Mouse (Mus musculus) forebrain, embryonic 15.5 days (tissue): ENCODE data around the gene Zfp523. TPM values are rescaled to one million over a fixed set of nuclear protein-coding genes. Genes with fewer than 3 reads are reported as not detected.
A peak's percentile ranks its signal among the peaks of the same experiment; 100 is the strongest.

Source experiments
- ATAC-seq: fragments of 200-750 bp; cut with Nextera tagmentation; replicated peaks from 2 replicates; pipeline ENCODE4 v1.8.0; 2017; ENCODE audit warnings: mild to moderate bottlenecking, moderate TSS enrichment, moderate library complexity
- H3K27ac ChIP-seq: fragments of 300-500 bp; sonication (generic); replicated peaks from 2 replicates; pipeline ENCODE4 v1.5.1; 2015; ENCODE audit warnings: mild to moderate bottlenecking, inconsistent platforms
- H3K27me3 ChIP-seq: fragments of 300-500 bp; sonication (generic); 2 replicates; pipeline ENCODE4 v1.6.1; 2015; ENCODE audit warnings: inconsistent platforms
- H3K36me3 ChIP-seq: fragments of 300-500 bp; sonication (generic); 2 replicates; pipeline ENCODE4 v1.6.1; 2015; ENCODE audit warnings: mild to moderate bottlenecking, inconsistent platforms
- H3K4me1 ChIP-seq: fragments of 300-500 bp; sonication (generic); 2 replicates; pipeline ENCODE4 v1.6.1; 2015; ENCODE audit warnings: inconsistent platforms
- H3K4me2 ChIP-seq: fragments of 300-500 bp; sonication (generic); replicated peaks from 2 replicates; pipeline ENCODE4 v1.6.1; 2015; ENCODE audit warnings: mild to moderate bottlenecking, inconsistent platforms
- H3K4me3 ChIP-seq: fragments of 300-500 bp; sonication (generic); 2 replicates; pipeline ENCODE4 v1.5.1; 2015; ENCODE audit warnings: mild to moderate bottlenecking, inconsistent platforms
- H3K9ac ChIP-seq: fragments of 300-500 bp; sonication (generic); replicated peaks from 2 replicates; pipeline ENCODE4 v1.6.1; 2015; ENCODE audit warnings: mild to moderate bottlenecking, inconsistent platforms
- H3K9me3 ChIP-seq: fragments of 300-500 bp; sonication (generic); 2 replicates; pipeline ENCODE4 v1.6.1; 2016; ENCODE audit warnings: inconsistent platforms
- WGBS: fragments of 180-500 bp; shearing (Covaris S2); methylation state at CpG from one replicate; pipeline ENCODE4 v1.1.7; 2015; ENCODE audit warnings: mixed read lengths; 5-methylcytosine and 5-hydroxymethylcytosine counted together
- polyA plus RNA-seq: library from polyadenylated mRNA; unstranded; fragments of >200 nt; fragmentation: Nextera tagmentation; extraction: Ambion mirVana; gene quantifications from 2 replicates; pipeline ENCODE4 v1.2.1, GENCODE M21; 2015

Zfp523 gene
- polyA plus RNA-seq, 1 experiment from 2014 or later, result 40.7 TPM

DNA sequence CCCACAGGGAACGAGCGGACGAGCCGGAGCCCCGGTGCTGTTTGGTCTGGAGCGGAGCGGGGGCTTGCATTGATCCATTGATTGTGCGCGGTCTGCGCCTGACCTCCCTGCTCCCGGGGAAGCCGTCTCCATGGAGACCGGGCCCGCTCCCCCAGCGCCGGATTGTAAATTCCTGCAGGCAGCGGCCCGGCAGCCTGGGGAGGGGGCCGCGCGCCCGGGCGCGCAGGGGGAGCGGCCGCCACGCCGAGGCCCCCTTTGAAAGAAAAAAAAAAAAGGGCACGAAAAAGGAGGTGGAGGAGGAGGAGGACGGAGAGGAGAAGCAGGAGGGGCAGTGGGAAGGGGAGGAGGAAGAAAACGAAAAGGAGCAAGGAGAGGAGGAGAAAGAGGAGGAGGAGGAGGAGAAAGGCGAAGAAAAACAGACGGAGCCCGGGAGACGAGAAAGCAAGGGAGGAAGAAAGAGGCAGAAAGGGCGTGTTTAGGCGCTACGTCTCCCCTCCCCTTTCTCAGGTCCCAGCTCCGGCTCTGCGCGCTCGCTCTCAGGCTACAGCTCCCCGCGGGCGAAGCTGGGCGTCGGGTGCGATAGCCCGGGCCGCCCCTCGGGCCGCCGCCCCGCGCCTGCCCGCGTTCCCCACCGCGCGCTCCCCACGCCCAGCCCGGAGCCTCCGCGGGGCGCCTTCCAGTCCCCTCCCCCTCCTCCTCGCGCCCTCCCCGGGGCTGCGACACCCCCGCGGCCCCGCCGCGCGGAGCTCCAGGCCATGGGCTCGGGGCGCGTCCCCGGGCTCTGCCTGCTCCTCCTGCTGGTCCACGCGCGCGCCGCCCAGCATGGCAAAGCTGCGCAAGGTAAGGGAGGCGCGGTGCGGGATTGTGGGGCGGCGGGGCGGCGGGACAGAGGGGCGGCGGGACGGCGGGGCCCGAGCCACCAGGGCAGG lies 34.9 kb upstream of the Zfp523 start, which contains the start of gene Scube3:
TSS of gene Scube3 (plus strand) at position 371 of the 929 bp plus-strand sequence.
- Histone ChIP-seq H3K4me2 (peak within 1 kb of the TSS; percentile 90), H3K4me3 (peak within 1 kb of the TSS; percentile 87), H3K9ac (peak within 1 kb of the TSS; percentile 79), H3K9me3 (no peaks in the 10 kb centered on the region), H3K27ac (peak within 1 kb of the TSS; percentile 89), H3K36me3 (no peaks in the 10 kb centered on the region), H3K4me1 (peaks cover 56% of the 10 kb centered on the region), H3K27me3 (no peaks in the 10 kb centered on the region)
- under 1% methylated on average over 93 of the region's 97 CpGs for WGBS
- ATAC-seq, result peak; percentile 58

DNA sequence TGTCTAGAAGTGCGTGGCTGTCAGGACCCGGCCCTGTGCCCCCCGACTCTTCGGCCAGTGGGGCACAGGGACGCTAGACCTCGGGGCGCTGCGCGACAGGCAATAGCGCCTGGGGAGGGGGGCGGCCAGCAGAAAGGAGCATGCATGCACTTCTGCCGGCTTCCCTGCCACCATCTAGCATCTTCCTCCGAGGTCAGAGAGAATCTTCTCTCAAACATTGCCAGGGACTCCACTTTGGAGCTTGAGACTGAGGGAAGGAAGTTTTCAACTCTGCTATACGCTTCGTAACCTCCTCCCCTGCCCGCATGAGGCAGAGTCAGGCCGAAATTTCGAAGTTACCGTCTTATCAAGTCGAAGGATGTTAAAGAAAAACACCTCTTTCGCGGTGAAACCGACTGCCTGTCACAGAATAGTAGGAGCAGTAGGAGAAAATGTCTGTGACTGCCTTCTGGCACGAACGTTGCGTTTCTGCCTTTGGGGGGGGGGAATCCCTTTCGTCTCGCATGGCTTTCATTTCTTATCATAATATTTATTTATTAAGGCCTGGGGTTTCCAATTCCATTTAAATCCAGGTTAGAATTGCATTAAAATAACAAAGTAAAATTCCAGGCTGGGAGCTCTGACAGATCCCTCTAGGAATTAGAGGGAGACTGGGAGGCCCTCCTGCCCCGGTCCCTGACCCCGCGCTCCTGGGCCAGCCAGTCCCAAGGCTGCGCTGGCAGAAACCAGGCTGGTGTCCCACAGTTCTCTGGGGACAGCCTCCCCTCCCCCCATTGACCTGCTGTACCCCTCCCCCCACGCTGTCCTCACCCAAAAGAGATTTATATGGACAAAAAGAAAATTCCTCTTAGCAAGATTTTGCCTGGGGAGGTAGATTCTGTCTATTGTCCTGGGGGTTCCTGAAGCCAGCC lies 34.0 kb upstream of the Zfp523 start:
- Histone ChIP-seq H3K9ac (peak overlapping the region; percentile 79), H3K4me1 (peaks cover 56% of the 10 kb centered on the region), H3K4me2 (peak overlapping the region; percentile 90), H3K9me3 (no peaks in the 10 kb centered on the region), H3K4me3 (peak overlapping the region; percentile 87), H3K27ac (peak overlapping the region; percentile 89), H3K36me3 (no peaks in the 10 kb centered on the region), H3K27me3 (no peaks in the 10 kb centered on the region)
- no peak for ATAC-seq
- WGBS, result 2% methylated on average over 32 of the region's 33 CpGs

DNA sequence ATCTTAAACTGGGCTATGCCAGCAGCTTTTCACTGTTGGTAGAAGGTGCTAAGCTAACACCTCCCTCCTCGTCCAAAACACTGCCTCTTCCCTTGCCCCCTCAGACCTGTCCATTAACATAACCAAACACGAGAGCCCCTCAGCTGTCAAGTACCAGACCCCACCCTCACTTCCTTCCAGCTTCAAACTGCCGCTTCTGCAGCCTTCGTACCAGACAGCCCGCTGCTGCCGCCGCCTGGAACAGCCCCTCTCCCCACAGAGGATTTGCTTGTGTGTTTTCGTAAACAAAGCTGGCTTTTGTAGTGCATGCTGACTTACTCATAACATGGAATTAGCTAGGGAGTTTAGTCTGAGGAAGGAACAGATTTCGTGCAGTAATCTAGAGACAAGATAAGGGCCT lies 33.2 kb upstream of the Zfp523 start:
- no peaks in the 10 kb centered on the region for H3K36me3 ChIP-seq
- peak overlapping the region; percentile 87 for H3K4me3 ChIP-seq
- ATAC-seq, result no peak
- peak overlapping the region; percentile 90 for H3K4me2 ChIP-seq
- no peaks in the 10 kb centered on the region for H3K27me3 ChIP-seq
- peaks cover 56% of the 10 kb centered on the region for H3K4me1 ChIP-seq
- peak overlapping the region; percentile 11 for H3K27ac ChIP-seq
- 5% methylated on average over 9 of the region's 9 CpGs for WGBS
- no peaks in the 10 kb centered on the region for H3K9me3 ChIP-seq
- peak overlapping the region; percentile 36 for H3K9ac ChIP-seq

DNA sequence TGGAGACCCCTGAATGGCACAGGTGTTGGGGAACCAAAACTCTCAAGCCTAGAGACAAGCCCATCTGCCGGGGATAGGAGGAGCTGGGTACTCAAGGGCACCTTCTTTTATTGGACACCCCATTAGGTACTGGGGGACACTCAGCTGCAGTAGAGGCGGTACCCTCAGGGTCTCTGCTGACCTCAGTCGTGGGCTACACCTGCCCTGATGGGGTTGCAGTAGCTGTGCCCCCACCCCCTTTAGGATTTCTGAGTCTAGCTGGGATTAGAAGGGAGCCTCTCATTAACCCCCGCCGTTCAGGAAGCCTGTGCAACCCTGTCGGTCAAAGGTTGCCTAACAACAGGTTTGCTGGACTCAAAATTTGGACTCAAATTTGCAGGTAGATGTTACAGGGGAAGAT lies 32.7 kb upstream of the Zfp523 start:
- no peaks in the 10 kb centered on the region for H3K36me3 ChIP-seq
- H3K9ac ChIP-seq, result peak overlapping the region; percentile 36; the same call in 1 of the 2 replicates
- peak overlapping the region; percentile 11 for H3K27ac ChIP-seq
- H3K9me3 ChIP-seq, result no peaks in the 10 kb centered on the region
- no peaks in the 10 kb centered on the region for H3K27me3 ChIP-seq
- H3K4me3 ChIP-seq, result peak overlapping the region; percentile 87
- 19% methylated on average over 6 of the region's 6 CpGs for WGBS
- H3K4me1 ChIP-seq, result peaks cover 56% of the 10 kb centered on the region
- H3K4me2 ChIP-seq, result peak overlapping the region; percentile 90
- no peak for ATAC-seq

DNA sequence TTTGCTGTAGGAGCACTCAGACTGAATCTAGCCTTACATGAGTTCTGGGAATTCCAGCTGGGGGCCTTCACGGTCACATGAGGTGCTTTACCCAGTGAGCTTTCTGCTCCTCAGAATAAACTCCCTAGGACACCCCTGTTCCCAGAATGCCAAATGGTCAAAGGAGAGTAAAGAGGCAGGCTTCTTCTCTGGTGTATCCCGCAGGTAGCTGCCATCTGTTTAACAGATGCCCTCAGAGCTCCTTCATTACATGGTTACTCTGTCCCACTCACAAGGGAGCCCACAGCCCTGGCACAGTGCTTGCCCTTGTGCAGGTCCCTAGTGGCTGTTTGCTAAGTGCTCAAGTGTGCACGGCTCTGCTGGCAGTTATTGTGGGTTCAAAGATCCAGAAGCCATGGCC lies 28.6 kb upstream of the Zfp523 start:
- no peak overlapping the region for H3K9ac ChIP-seq
- ATAC-seq, result no peak

DNA sequence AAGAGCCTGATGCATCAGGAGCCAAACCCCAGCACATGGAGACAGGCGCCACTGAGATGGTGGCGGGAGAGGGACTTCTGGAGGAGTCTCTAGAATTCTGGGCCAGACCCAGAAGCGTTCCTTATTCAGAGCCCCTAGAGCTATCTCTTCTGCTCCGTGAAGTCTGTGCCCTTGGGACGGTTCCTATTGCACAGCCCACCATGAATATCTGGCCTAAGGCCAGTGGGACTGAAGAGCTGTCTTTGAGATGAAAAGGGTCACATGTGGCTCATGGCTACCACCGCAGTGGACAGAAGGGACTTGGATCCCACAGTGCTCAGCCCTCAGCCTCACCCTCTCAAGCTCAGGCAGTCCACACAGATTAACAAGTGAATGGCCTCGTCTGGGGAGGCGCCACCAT lies 27.2 kb upstream of the Zfp523 start:
- peaks cover 17% of the 10 kb centered on the region for H3K4me1 ChIP-seq
- no peak overlapping the region for H3K4me2 ChIP-seq
- H3K36me3 ChIP-seq, result no peaks in the 10 kb centered on the region
- no peak overlapping the region for H3K27ac ChIP-seq
- no peak overlapping the region for H3K9ac ChIP-seq
- ATAC-seq, result no peak
- H3K4me3 ChIP-seq, result no peak overlapping the region
- H3K27me3 ChIP-seq, result no peaks in the 10 kb centered on the region
- WGBS, result 58% methylated on average over 8 of the region's 8 CpGs
- no peaks in the 10 kb centered on the region for H3K9me3 ChIP-seq

More for the DNA sequence above, 28.6 kb upstream of the Zfp523 start:
- Histone ChIP-seq H3K4me2 (no peak overlapping the region), H3K27ac (no peak overlapping the region), H3K4me3 (no peak overlapping the region), H3K27me3 (no peaks in the 10 kb centered on the region), H3K36me3 (no peaks in the 10 kb centered on the region), H3K4me1 (peaks cover 30% of the 10 kb centered on the region), H3K9me3 (no peaks in the 10 kb centered on the region)
- WGBS, result 78% methylated on average over 3 of the region's 3 CpGs

DNA sequence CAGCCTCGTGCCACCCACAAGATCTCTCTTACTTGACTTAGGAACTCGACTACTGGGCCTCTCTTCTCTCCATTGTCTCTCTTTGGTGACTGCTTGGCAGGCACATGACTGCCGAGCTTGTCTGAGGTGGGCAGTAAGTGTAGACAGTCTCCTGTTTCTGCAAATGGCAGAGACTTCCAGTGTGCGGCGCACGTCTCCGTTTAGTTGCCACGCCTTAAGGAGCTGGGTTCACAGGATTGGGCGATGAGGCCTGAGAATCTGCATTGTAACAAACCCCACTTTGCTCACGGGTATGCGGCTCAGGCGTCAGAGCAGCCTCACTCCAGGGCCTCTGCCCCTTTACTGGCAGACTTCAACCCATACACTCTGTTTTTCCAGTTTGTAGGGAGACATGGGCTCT lies 26.5 kb upstream of the Zfp523 start:
- H3K27ac ChIP-seq, result no peak overlapping the region
- no peaks in the 10 kb centered on the region for H3K36me3 ChIP-seq
- WGBS, result 67% methylated on average over 12 of the region's 12 CpGs
- H3K4me1 ChIP-seq, result peaks cover 12% of the 10 kb centered on the region
- no peak for ATAC-seq
- no peak overlapping the region for H3K4me2 ChIP-seq
- no peaks in the 10 kb centered on the region for H3K27me3 ChIP-seq
- no peak overlapping the region for H3K4me3 ChIP-seq
- no peaks in the 10 kb centered on the region for H3K9me3 ChIP-seq
- no peak overlapping the region for H3K9ac ChIP-seq

DNA sequence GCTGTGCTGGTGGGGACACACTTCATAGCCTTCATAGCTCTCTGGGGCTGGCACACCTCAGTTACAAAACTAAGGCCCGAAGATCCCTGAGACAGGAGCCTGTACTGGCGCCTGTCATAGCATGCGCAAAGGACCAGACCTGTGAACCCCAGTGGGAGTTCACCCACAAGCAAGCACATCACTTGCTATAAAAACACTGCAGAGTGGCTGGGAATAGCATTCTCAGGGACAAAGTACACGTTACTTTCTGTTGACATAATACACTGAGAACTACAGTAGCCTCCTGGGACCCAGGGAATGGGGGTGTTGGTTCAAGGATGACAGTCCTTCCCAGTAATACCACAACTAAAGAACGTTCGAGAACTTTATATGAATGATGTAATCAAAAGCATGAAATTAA lies 23.8 kb upstream of the Zfp523 start:
- Histone ChIP-seq H3K4me3 (no peak overlapping the region), H3K9me3 (no peaks in the 10 kb centered on the region), H3K27me3 (no peaks in the 10 kb centered on the region), H3K9ac (no peak overlapping the region), H3K4me2 (no peak overlapping the region), H3K36me3 (no peaks in the 10 kb centered on the region), H3K4me1 (0 out of 2 replicates have a peak, but pooled peaks cover 4% of the 10 kb centered on the region), H3K27ac (no peak overlapping the region)
- WGBS, result 86% methylated on average over 6 of the region's 6 CpGs
- ATAC-seq, result no peak

DNA sequence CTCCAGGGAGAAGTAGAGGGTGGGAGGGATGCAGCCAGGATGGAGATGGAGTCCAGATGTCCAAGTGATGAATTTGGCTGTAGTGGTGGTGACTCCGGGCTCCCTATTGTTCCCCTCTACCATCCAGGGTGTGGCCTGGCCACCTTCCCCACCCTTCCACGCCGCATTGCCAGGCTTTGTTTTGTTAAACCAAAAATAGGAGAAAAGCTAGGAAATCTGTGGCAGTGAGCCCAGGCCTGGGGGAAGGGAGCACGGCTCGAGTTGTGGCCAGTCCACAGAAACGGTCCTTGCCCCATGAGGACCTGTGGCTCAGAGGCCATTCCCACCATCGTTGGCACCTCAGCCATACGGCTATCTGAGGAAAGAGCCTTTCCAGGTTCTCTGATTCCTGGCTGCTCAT lies 22.0 kb upstream of the Zfp523 start:
- no peaks in the 10 kb centered on the region for H3K9me3 ChIP-seq
- whole genome bisulfite sequencing, result 86% methylated on average over 8 of the region's 8 CpGs
- no peak for ATAC-seq
- H3K4me3 ChIP-seq, result no peak overlapping the region
- no peaks in the 10 kb centered on the region for H3K36me3 ChIP-seq
- no peaks in the 10 kb centered on the region for H3K27me3 ChIP-seq
- H3K27ac ChIP-seq, result no peak overlapping the region
- no peak overlapping the region for H3K9ac ChIP-seq
- H3K4me2 ChIP-seq, result no peak overlapping the region
- no peaks in the 10 kb centered on the region for H3K4me1 ChIP-seq

DNA sequence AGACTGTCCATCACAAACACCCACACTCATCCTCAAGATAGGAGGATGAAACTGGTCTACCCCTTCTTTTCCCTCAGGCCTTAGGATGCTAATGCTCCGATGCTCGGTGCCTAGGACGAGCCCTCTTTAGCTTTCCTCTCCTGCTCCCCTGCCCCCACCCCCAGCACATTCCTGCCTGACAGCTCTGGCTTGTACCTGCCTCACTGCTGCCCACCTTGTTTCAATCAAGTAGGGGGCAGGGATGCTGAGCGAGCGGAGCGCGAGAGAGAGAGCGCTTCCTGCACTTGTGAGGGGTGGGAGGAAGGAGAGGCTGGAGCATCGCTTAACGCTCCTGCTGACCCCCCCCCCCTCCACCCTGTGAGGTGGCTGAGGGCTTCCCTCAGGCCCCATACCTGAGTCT lies 16.6 kb upstream of the Zfp523 start:
- no peaks in the 10 kb centered on the region for H3K9me3 ChIP-seq
- H3K27me3 ChIP-seq, result no peaks in the 10 kb centered on the region
- no peak overlapping the region for H3K4me2 ChIP-seq
- H3K27ac ChIP-seq, result no peak overlapping the region
- 42% methylated on average over 10 of the region's 10 CpGs for WGBS
- ATAC-seq, result no peak
- H3K36me3 ChIP-seq, result peaks cover 3% of the 10 kb centered on the region; the same call in 1 of the 2 replicates
- no peak overlapping the region for H3K4me3 ChIP-seq
- no peaks in the 10 kb centered on the region for H3K4me1 ChIP-seq
- H3K9ac ChIP-seq, result no peak overlapping the region

DNA sequence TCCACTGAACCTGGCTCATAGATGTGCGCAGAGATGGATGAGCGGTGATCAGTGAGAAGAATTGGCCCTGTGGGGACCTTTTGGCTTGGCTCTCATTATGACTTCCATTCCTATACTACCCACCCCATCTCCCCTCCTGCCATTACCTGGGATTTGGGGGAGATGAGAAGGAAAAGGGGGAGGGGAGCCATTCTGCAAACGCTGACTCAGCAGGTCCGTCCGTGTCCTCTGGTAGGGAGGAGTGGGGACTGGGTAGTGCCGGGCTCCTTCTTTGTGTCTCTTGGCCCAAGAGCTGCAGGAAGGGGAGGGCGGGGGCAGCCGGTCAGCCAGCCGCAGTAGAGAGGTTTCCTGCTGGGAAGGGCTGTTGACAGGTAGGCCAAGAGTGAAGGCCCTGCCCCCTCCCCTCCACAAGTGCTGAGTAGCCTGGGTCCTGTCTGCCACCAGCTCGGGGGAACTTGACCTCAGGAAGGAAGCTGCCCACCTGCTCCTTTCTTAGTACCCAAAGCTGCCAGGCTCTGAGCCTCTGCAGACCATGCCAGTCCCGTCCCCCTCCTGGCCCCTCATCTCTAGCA lies 15.5 kb upstream of the Zfp523 start:
- WGBS, result 20% methylated on average over 11 of the region's 11 CpGs
- H3K9ac ChIP-seq, result no peak overlapping the region
- H3K36me3 ChIP-seq, result peaks cover 4% of the 10 kb centered on the region; the same call in 1 of the 2 replicates

More for the DNA sequence above, 15.5 kb upstream of the Zfp523 start:
- Histone ChIP-seq H3K4me3 (no peak overlapping the region), H3K4me2 (no peak overlapping the region), H3K27ac (no peak overlapping the region), H3K9me3 (no peaks in the 10 kb centered on the region), H3K4me1 (no peaks in the 10 kb centered on the region), H3K27me3 (no peaks in the 10 kb centered on the region)
- no peak for ATAC-seq
